Mouse (Mus musculus): ENCODE data around the gene Kcnf1. TPM values are rescaled to one million over a fixed set of nuclear protein-coding genes. Genes with fewer than 3 reads are reported as not detected.
"Not testable (repeated sequence)": the region's sequence is repeated elsewhere in the genome, so short reads cannot be mapped to it uniquely, and the experiment has no call there.

Kcnf1 gene
- polyA plus RNA-seq, 1 experiment from 2014 or later = 0.81 TPM

- no peak overlapping the region for H3K27ac ChIP-seq (ENCODE audit: low read length)
- H3K4me3 ChIP-seq (ENCODE audit: low read length) = no peak overlapping the region
- no peaks in the 10 kb centered on the region for H3K27me3 ChIP-seq (ENCODE audit: insufficient read depth, low read length)
- WGBS = 67% methylated on average over 9 of the region's 9 CpGs
- no peak overlapping the region for H3K4me2 ChIP-seq (replicated peaks; ENCODE audit: low read depth, low read length)
- no peak for ATAC-seq (ENCODE audit: low FRiP score, low TSS enrichment)
- H3K36me3 ChIP-seq (ENCODE audit: insufficient read depth, low read length) = no peaks in the 10 kb centered on the region
- H3K9me3 ChIP-seq (ENCODE audit: low read length) = no peaks in the 10 kb centered on the region
- H3K9ac ChIP-seq (replicated peaks; ENCODE audit: low read length) = no peak overlapping the region
- H3K4me1 ChIP-seq (ENCODE audit: insufficient read depth, low read length) = no peaks in the 10 kb centered on the region
Measured at GRCm38 (mm10) chr12:17134546-17135096, 42.1 kb downstream of the Kcnf1 start.

GRCm38 (mm10) chr12:17132243-17132642 is 44.4 kb downstream of the Kcnf1 start:
- no peaks in the 10 kb centered on the region for H3K4me1 ChIP-seq (ENCODE audit: insufficient read depth, low read length)
- no peaks in the 10 kb centered on the region for H3K9me3 ChIP-seq (ENCODE audit: low read length)
- no peaks in the 10 kb centered on the region for H3K27me3 ChIP-seq (ENCODE audit: insufficient read depth, low read length)
- H3K4me2 ChIP-seq (replicated peaks; ENCODE audit: low read depth, low read length) = no peak overlapping the region
- H3K9ac ChIP-seq (replicated peaks; ENCODE audit: low read length) = no peak overlapping the region
- H3K27ac ChIP-seq (ENCODE audit: low read length) = no peak overlapping the region
- H3K4me3 ChIP-seq (ENCODE audit: low read length) = no peak overlapping the region
- H3K36me3 ChIP-seq (ENCODE audit: insufficient read depth, low read length) = no peaks in the 10 kb centered on the region
- no peak for ATAC-seq (ENCODE audit: low FRiP score, low TSS enrichment)
- WGBS = 67% methylated on average over 8 of the region's 8 CpGs

- H3K4me2 ChIP-seq (replicated peaks; ENCODE audit: low read depth, low read length) = no peak overlapping the region
- ATAC-seq (ENCODE audit: low FRiP score, low TSS enrichment) = no peak
- no peaks in the 10 kb centered on the region for H3K9me3 ChIP-seq (ENCODE audit: low read length)
- no peak overlapping the region for H3K9ac ChIP-seq (replicated peaks; ENCODE audit: low read length)
- no peak overlapping the region for H3K27ac ChIP-seq (ENCODE audit: low read length)
- H3K36me3 ChIP-seq (ENCODE audit: insufficient read depth, low read length) = no peaks in the 10 kb centered on the region
- 89% methylated on average over 10 of the region's 10 CpGs for WGBS
- H3K4me1 ChIP-seq (ENCODE audit: insufficient read depth, low read length) = no peaks in the 10 kb centered on the region
- no peak overlapping the region for H3K4me3 ChIP-seq (ENCODE audit: low read length)
- no peaks in the 10 kb centered on the region for H3K27me3 ChIP-seq (ENCODE audit: insufficient read depth, low read length)
Measured at GRCm38 (mm10) chr12:17131563-17131962, 45.1 kb downstream of the Kcnf1 start.

- not testable (repeated sequence) for H3K9me3 ChIP-seq (ENCODE audit: low read length); H3K4me1 ChIP-seq (ENCODE audit: insufficient read depth, low read length); H3K36me3 ChIP-seq (ENCODE audit: insufficient read depth, low read length)
Measured at GRCm38 (mm10) chr12:17122881-17123280, 53.8 kb downstream of the Kcnf1 start.

More at GRCm38 (mm10) chr12:17122881-17123280, 53.8 kb downstream of the Kcnf1 start:
- H3K4me2 ChIP-seq (replicated peaks; ENCODE audit: low read depth, low read length); H3K4me3 ChIP-seq (ENCODE audit: low read length); H3K27me3 ChIP-seq (ENCODE audit: insufficient read depth, low read length); H3K27ac ChIP-seq (ENCODE audit: low read length); ATAC-seq (ENCODE audit: low FRiP score, low TSS enrichment); H3K9ac ChIP-seq (replicated peaks; ENCODE audit: low read length): not testable (repeated sequence)
- WGBS = 99% methylated on average over 11 of the region's 12 CpGs

Other genes starting within 250 kb of the Kcnf1 start
- gene Pqlc3, start 176.5 kb downstream of the Kcnf1 start, polyA plus RNA-seq (2015; fragmentation: Nextera tagmentation; extraction: Ambion mirVana) = 3.7 and 4.7 TPM in 2 replicates
- gene 2410004P03Rik, start 165.2 kb downstream of the Kcnf1 start, polyA plus RNA-seq (2015; fragmentation: Nextera tagmentation; extraction: Ambion mirVana) = 0.47 and 0.54 TPM in 2 replicates
- 665 and 673 TPM in 2 replicates for gene Pdia6, start 89.7 kb upstream of the Kcnf1 start, polyA plus RNA-seq (2015; fragmentation: Nextera tagmentation; extraction: Ambion mirVana)
- gene Atp6v1c2, start 152.5 kb upstream of the Kcnf1 start, polyA plus RNA-seq (2015; fragmentation: Nextera tagmentation; extraction: Ambion mirVana) = 4.6 and 5.8 TPM in 2 replicates
- 24.4 and 26.9 TPM in 2 replicates for gene Nol10, start 171.6 kb upstream of the Kcnf1 start, polyA plus RNA-seq (2015; fragmentation: Nextera tagmentation; extraction: Ambion mirVana)

All from kidney, embryonic 16.5 days (tissue).